Mouse (Mus musculus) heart, adult 2 months (tissue): ENCODE results near the gene Ddr1. TPM values are rescaled to one million over a fixed set of nuclear protein-coding genes. Genes with fewer than 3 reads are reported as not detected.
A peak's percentile ranks its signal among the peaks of the same experiment; 100 is the strongest.

Experiments
- DNase-seq, 2 experiments: peaks; one replicate each; pipeline ENCODE4 v3.0.0; 2021
- H3K27ac ChIP-seq: fragments of 200-600 bp; 2 replicates; pipeline ENCODE4 v1.8.1; 2022
- H3K27me3 ChIP-seq: fragments of 200-500 bp; 2 replicates; pipeline ENCODE4 v1.6.1; 2012; ENCODE audit warnings: mild to moderate bottlenecking, low read length, inconsistent platforms, mixed read lengths; ENCODE audit not compliant: control insufficient read depth, insufficient read depth
- H3K36me3 ChIP-seq: fragments of 200-500 bp; 2 replicates; pipeline ENCODE4 v1.6.1; 2012; ENCODE audit warnings: low read length, inconsistent platforms; ENCODE audit not compliant: control insufficient read depth, insufficient read depth
- H3K4me1 ChIP-seq: fragments of 200-500 bp; 2 replicates; pipeline ENCODE4 v1.6.1; 2011; ENCODE audit warnings: low read length; ENCODE audit not compliant: control insufficient read depth, insufficient read depth
- H3K4me3 ChIP-seq: fragments of 200-600 bp; 2 replicates; pipeline ENCODE4 v1.8.1; 2022
- H3K79me2 ChIP-seq: fragments of 200-500 bp; replicated peaks from 2 replicates; pipeline ENCODE4 v1.6.1; 2012; ENCODE audit warnings: mild to moderate bottlenecking, inconsistent platforms, low read length, moderate library complexity, mixed read lengths; ENCODE audit not compliant: control insufficient read depth, insufficient read depth
- H3K9ac ChIP-seq: fragments of 200-500 bp; 2 replicates; pipeline ENCODE4 v1.6.1; 2012; ENCODE audit warnings: low read depth, mild to moderate bottlenecking, control low read depth, inconsistent platforms, low read length, mixed read lengths
- CTCF ChIP-seq: fragments of 200-600 bp; IDR thresholded peaks from 2 replicates; pipeline ENCODE4 v1.8.1; 2022; ENCODE audit warnings: antibody characterized with exemption, mild to moderate bottlenecking, moderate library complexity
- EP300 ChIP-seq: fragments of 200-500 bp; IDR thresholded peaks from 2 replicates; pipeline ENCODE4 v1.6.1; 2011; ENCODE audit warnings: low read depth, low read length, control low read depth; ENCODE audit not compliant: insufficient read depth
- POLR2A ChIP-seq: fragments of 200-500 bp; IDR thresholded peaks from 2 replicates; pipeline ENCODE4 v1.6.1; 2011; ENCODE audit warnings: mild to moderate bottlenecking, low read depth, low read length, control low read depth; ENCODE audit not compliant: insufficient read depth
- WGBS: fragments of 180-500 bp; shearing (Covaris S2); methylation state at CpG from one replicate; pipeline ENCODE4 v1.1.7; 2018; 5-methylcytosine and 5-hydroxymethylcytosine counted together
- intact Hi-C: fragments of 180-260 bp; cut with DNase I; formaldehyde crosslinking; loops from one replicate; pipeline ENCODE4 v1.15.1; 2025
- long read RNA-seq: library from polyadenylated mRNA; stranded (forward); transcript quantifications from one replicate; pipeline ENCODE4 v2.0.0, GENCODE M21; 2021
- polyA plus RNA-seq: library from polyadenylated mRNA; depleted of rRNA; stranded (reverse); fragments of >200 nt; gene quantifications from 2 replicates; pipeline ENCODE4 v1.2.3, GENCODE M21; 2012; rRNA removed
- total RNA-seq, 2 experiments: library from RNA; stranded (reverse); gene quantifications; 2 replicates each; pipeline ENCODE4 v1.2.3; 2021

The Ddr1 gene
- total RNA-seq = 10 to 100 TPM; 25.9 to 30.6 TPM
- 24.4 and 27.6 TPM in 2 replicates for polyA plus RNA-seq
- long read RNA-seq, partial matches to known transcripts = 6 of 24 reads
- long read RNA-seq, other reads (novel, unspliced or antisense) = 17 of 24 reads

- DNase-seq = peak in 1 of 2 experiments; percentile 30
- Histone ChIP-seq H3K4me3 (no peak within 1 kb of the TSS), H3K9ac (no peak within 1 kb of the TSS), H3K27me3 (no peaks in the 10 kb centered on the region), H3K27ac (no peak within 1 kb of the TSS), H3K36me3 (no peaks in the 10 kb centered on the region), H3K4me1 (0 out of 2 replicates have a peak, but pooled peaks cover 2% of the 10 kb centered on the region), H3K79me2 (no peaks in the 10 kb centered on the region)
- TF ChIP-seq POLR2A = no peak
- no peak for TF ChIP-seq CTCF
- TF ChIP-seq EP300 = no peak
- WGBS = 25% methylated on average over 19 of the region's 19 CpGs
- intact Hi-C loops = loop anchor here (2.0 kb wide), 1 partner anchor 20 kb away; no protein-coding TSS in a partner anchor
Observed at GRCm38 (mm10) chr17:35704621-35705464, at the start of gene Ddr1. TSS of gene Ddr1 (minus strand) at chr17:35704621.

GRCm38 (mm10) chr17:35753668-35754067, 49.2 kb upstream of the Ddr1 start:
- DNase-seq = no peak
- Histone ChIP-seq H3K4me3 (no peak overlapping the region), H3K27ac (no peak overlapping the region), H3K27me3 (no peaks in the 10 kb centered on the region), H3K9ac (no peak overlapping the region), H3K4me1 (peaks cover 5% of the 10 kb centered on the region; the same call in 1 of the 2 replicates), H3K79me2 (no peaks in the 10 kb centered on the region), H3K36me3 (no peaks in the 10 kb centered on the region)
- WGBS = 98% methylated on average over 7 of the region's 7 CpGs
- TF ChIP-seq CTCF (no peak), POLR2A (no peak), EP300 (no peak)
- intact Hi-C loops = no loop called here

GRCm38 (mm10) chr17:35752221-35752811, 47.9 kb upstream of the Ddr1 start:
- DNase-seq = peak in 1 of 2 experiments; percentile 55
- TF ChIP-seq POLR2A (no peak), EP300 (no peak), CTCF (no peak)
- Histone ChIP-seq H3K79me2 (no peaks in the 10 kb centered on the region), H3K27me3 (no peaks in the 10 kb centered on the region), H3K4me3 (no peak overlapping the region), H3K36me3 (no peaks in the 10 kb centered on the region), H3K4me1 (peaks cover 5% of the 10 kb centered on the region; the same call in 1 of the 2 replicates), H3K9ac (no peak overlapping the region), H3K27ac (peak overlapping the region; percentile 33)
- 32% methylated on average over 7 of the region's 7 CpGs for WGBS
- intact Hi-C loops = no loop called here

GRCm38 (mm10) chr17:35749685-35750084, 45.3 kb upstream of the Ddr1 start:
- H3K27ac ChIP-seq = no peak overlapping the region
- no peak overlapping the region for H3K4me3 ChIP-seq
- no peak overlapping the region for H3K9ac ChIP-seq
- DNase-seq = no peak
- intact Hi-C loops = no loop called here
- H3K36me3 ChIP-seq = no peaks in the 10 kb centered on the region
- peaks cover 5% of the 10 kb centered on the region; the same call in 1 of the 2 replicates for H3K4me1 ChIP-seq
- no peaks in the 10 kb centered on the region for H3K79me2 ChIP-seq
- H3K27me3 ChIP-seq = no peaks in the 10 kb centered on the region
- WGBS = 44% methylated on average over 10 of the region's 10 CpGs
- no peak for TF ChIP-seq CTCF
- no peak for TF ChIP-seq POLR2A
- no peak for TF ChIP-seq EP300

- no peaks in the 10 kb centered on the region for H3K79me2 ChIP-seq
- no peaks in the 10 kb centered on the region for H3K36me3 ChIP-seq
- no peak overlapping the region for H3K27ac ChIP-seq
- DNase-seq = no peak
- intact Hi-C loops = no loop called here
- WGBS = 75% methylated on average over 2 of the region's 2 CpGs
- H3K4me3 ChIP-seq = no peak overlapping the region
- TF ChIP-seq CTCF (no peak), POLR2A (no peak), EP300 (no peak)
- H3K27me3 ChIP-seq = no peaks in the 10 kb centered on the region
- H3K4me1 ChIP-seq = no peaks in the 10 kb centered on the region
- no peak overlapping the region for H3K9ac ChIP-seq
Observed at GRCm38 (mm10) chr17:35744361-35744760, 39.9 kb upstream of the Ddr1 start.

- no peak for TF ChIP-seq POLR2A
- TF ChIP-seq EP300 = no peak
- no peak for TF ChIP-seq CTCF
Observed at GRCm38 (mm10) chr17:35742948-35743347, 38.5 kb upstream of the Ddr1 start.

More at GRCm38 (mm10) chr17:35742948-35743347, 38.5 kb upstream of the Ddr1 start:
- no peak overlapping the region for H3K9ac ChIP-seq
- no peak overlapping the region for H3K4me3 ChIP-seq
- WGBS = 66% methylated on average over 3 of the region's 3 CpGs
- H3K79me2 ChIP-seq = no peaks in the 10 kb centered on the region
- no peak overlapping the region for H3K27ac ChIP-seq
- H3K27me3 ChIP-seq = no peaks in the 10 kb centered on the region
- DNase-seq = no peak
- intact Hi-C loops = no loop called here
- H3K4me1 ChIP-seq = no peaks in the 10 kb centered on the region
- H3K36me3 ChIP-seq = no peaks in the 10 kb centered on the region
